In genomic region chr6:38826857-38827256, GRCm38 (mm10) we compare ENCODE assay signal across 20 mouse cellular contexts.
"Had no signal": no experiment of that assay in that cellular context is flagged by ENCODE, and none has a peak within 500 bp of the region (broad histone marks: within the 10 kb centered on the region; RNA-seq: fewer than 3 reads in every experiment).

No protein-coding gene starts in this region.

- H3K27me3 ChIP-seq: heart, embryonic 13.5 days; heart, embryonic 15.5 days; hindbrain, embryonic 13.5 days; hindbrain, embryonic 15.5 days; limb, embryonic 13.5 days; limb, embryonic 15.5 days had no signal

- H3K4me1 ChIP-seq: hindbrain, embryonic 15.5 days had no signal

- H3K4me3 ChIP-seq: heart, adult 2 months; heart, embryonic 13.5 days; heart, embryonic 15.5 days; hindbrain, embryonic 13.5 days; hindbrain, embryonic 15.5 days; layer of hippocampus, adult 2 months; left cerebral cortex, adult 2 months; limb, embryonic 13.5 days; limb, embryonic 15.5 days had no signal

- H3K9me3 ChIP-seq: heart, embryonic 13.5 days; heart, embryonic 15.5 days; hindbrain, embryonic 13.5 days; hindbrain, embryonic 15.5 days; limb, embryonic 13.5 days; limb, embryonic 15.5 days had no signal

- H3K27ac ChIP-seq: heart, adult 2 months; heart, embryonic 13.5 days; heart, embryonic 15.5 days; hindbrain, embryonic 13.5 days; hindbrain, embryonic 15.5 days; hindbrain, postnatal 0 days; layer of hippocampus, adult 2 months; left cerebral cortex, adult 2 months; limb, embryonic 13.5 days; limb, embryonic 15.5 days had no signal

- H3K36me3 ChIP-seq: heart, embryonic 13.5 days; heart, embryonic 15.5 days; hindbrain, embryonic 15.5 days; limb, embryonic 15.5 days had no signal

- H3K9ac ChIP-seq: heart, embryonic 13.5 days; heart, embryonic 15.5 days; hindbrain, embryonic 13.5 days; hindbrain, embryonic 15.5 days; limb, embryonic 13.5 days; limb, embryonic 15.5 days had no signal

- H3K4me2 ChIP-seq: heart, embryonic 11.5 days; heart, embryonic 13.5 days; heart, embryonic 15.5 days; hindbrain, embryonic 13.5 days; hindbrain, embryonic 15.5 days; limb, embryonic 13.5 days; limb, embryonic 15.5 days had no signal

- ATAC-seq: hindbrain, postnatal 0 days had no signal

- DNase-seq: gastrocnemius, postnatal 14 days; gastrocnemius, postnatal 36 days; heart, adult 2 months; heart, postnatal 14 days; heart, postnatal 36 days; kidney, adult 18-20 months; kidney, postnatal 10 days; kidney, postnatal 25 days; kidney, postnatal 4 days; left cerebral cortex, postnatal 4 days had no signal
